Mouse (Mus musculus): ENCODE measurements around the gene Wnk3.
"Not testable (repeated sequence)": the region's sequence is repeated elsewhere in the genome, so short reads cannot be mapped to it uniquely, and the experiment has no call there.

Gene Wnk3

DNA sequence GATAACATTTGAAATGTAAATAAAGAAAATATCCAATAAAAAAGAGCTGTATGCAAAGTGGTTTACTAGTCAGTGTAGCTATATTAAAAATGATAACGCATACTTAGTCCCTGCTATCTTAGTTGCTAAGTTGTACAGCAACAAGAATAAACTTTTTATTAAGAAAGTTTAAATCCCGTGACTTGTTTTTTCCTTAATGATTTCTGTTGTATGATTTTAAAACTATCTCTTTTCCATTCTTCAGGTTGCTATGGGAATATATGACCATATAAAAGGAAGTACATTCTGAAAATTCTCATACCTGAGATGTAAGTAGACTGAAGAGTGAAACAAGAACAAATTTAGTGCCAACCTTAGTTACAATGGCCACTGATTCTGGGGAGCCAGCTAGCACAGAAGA, at the start of gene Wnk3:
Wnk3 (plus strand) TSS at position 301 of the 400 bp plus-strand sequence.
- DNase-seq (ENCODE audit: low spot score): no peak

DNA sequence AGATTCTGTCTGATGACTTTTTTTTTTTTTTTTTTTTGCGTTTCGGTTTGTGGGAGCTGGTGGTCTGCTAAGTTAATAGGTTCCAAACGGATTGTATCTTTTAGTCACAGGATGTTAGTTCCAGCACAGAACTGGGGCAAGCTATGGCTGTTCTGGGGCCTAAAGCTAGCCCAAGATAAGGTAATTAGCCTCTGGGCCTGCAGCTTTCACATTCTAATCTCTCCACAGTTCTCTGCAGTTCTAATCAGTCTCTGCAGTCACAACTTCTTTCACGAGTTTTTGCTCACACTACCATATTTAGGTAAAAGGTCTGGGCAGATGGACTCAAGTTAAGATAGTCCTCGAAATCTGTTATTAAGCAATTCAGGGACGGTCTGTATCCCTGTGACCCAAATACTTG, 39.5 kb upstream of the Wnk3 start:
- DNase-seq (ENCODE audit: low spot score): no peak

DNA sequence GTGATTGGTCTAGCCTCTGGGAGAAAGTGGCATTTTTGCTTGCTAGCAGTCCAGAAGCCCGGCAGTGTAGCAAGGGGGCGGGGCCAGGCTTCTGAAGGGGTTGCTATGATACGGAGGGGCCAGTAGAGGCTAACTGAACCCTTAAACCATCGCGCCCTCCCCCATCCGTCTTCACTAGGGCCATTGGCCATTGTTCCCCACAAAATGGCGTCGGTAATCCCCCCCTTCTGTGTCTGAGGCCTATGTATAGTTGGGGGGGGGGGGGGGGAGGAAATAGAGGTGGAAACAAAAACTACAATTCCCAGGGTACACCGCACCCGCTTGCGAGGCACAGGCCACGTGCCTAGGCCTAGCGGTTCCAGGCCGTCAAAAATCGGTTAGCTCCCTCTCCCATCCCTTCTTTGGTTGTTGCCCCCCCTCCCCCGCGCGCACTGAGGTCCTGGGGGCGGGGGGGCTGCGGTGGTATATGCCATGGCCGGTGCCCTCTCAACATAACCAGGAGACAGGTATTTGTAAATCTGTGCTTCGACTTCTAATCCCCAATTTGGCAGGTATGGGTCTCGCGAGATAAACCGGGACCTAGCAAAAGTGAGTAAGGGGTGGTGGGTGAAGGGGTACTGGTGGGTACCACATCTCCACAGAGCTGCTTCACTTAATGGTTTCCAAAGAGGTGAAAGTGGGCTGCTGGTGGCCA, 29.3 kb upstream of the Wnk3 start:
- peak; percentile 64 for DNase-seq (ENCODE audit: low spot score)

DNA sequence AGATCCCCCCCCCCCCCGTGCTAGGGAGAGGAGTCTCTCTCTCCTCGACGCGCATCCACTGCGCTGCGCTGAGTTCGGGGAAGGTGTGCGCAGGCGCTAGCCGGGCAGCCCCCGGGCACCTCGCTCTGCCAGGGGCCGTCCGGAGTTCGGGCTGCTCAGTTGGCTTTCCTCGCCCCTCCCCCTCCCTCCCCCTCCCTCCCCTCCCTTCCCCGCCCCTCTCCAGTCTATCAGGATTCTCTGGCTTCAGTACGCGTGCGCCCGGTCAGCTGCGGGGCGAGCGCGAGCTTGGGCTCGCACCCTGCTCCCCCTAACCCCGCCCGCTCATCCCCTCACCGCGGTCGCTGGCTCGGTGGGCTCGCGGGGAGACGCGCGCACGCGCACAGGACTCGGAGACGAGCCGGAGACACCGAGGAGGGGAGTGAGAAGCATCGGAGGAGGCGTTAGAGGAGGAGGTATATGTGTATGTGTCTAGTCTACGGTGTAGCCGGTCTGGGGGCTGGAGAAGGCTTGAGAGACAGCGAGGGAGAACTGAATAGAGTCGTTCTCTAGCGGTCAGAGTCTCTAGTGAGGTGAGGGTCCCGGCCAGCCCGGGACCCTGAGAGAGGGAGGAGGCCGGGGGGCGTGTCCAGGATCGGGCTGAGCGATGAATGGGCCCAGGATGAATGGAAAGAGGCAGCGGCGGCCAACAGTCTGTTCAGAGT, 28.5 kb upstream of the Wnk3 start:
- peak; percentile 83 for DNase-seq (ENCODE audit: low spot score)

DNA sequence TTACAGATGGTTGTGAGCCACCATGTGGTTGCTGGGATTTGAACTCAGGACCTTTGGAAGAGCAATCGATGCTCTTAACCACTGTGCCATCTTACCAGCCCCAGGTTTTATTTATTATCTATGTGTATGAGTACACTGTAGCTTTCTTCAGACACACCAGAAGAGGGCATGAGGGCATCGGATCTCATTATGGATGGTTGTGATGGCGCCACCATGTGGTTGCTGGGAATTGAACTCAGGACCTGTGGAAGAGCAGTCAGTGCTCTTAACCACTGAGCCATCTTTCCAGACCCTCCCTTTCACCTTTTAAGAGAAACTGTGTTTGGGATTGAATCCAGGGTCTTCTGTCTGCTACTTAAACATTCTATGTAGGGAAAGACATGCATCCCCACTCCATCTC, 24.7 kb upstream of the Wnk3 start:
- not testable (repeated sequence) for DNase-seq (ENCODE audit: low spot score)

DNA sequence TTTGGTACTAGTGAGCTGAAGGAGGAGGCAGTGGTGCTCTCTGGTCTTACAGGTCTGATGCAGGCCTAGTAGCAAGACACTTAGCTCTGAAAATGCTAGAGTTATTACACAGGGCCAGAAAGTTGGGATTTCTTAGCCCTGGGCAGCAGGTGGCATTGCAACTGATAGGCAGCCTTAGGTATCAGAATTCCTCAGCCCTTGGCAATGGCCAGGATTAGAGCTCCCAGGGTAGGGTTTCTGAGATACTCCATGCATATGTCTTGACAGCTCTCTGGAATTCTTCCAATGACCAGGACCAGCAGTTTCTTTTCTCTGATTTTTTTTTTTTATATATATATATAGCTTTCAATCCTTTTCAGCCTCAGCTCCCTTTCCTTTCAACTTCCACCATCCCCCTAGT, 100.5 kb downstream of the Wnk3 start:
- no peak for DNase-seq (ENCODE audit: low spot score)

DNA sequence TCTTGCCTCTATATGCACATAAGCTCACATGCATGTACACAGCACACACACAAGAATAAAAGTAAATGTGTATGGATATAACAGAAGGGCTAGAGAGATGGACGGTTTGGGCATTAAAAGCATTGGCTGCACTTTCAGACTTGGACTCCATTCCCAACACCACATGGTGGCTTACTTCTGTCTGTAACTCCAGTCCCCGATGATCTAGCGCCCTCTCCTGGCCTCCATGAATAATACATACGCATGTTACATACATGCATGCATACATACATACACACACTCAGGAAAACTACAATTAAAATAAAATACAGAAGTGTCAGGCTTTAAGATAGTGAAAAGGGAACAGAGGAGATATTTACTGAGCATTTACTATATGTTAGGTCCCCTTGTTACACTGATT, 115.9 kb downstream of the Wnk3 start:
- no peak for DNase-seq (ENCODE audit: low spot score)

DNA sequence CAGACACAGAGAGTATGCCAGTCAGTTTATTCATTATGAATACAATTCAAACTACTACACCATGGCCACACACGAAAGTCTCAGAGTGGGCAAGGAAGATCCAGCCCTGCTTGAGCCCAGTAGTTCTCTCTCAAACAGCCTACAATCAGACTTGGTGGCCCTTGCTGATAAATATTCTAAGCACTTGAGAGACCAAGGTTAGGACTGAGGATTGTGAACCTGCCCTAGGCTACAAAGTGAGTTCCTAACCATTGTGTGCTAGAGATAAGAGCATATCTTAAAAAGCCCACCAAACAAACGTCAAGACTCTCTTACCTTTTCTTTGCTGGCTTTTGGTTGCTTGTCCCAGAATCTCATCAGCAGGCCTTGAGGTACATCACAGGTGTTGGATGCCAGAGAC, 135.7 kb downstream of the Wnk3 start:
- no peak for DNase-seq (ENCODE audit: low spot score)

DNA sequence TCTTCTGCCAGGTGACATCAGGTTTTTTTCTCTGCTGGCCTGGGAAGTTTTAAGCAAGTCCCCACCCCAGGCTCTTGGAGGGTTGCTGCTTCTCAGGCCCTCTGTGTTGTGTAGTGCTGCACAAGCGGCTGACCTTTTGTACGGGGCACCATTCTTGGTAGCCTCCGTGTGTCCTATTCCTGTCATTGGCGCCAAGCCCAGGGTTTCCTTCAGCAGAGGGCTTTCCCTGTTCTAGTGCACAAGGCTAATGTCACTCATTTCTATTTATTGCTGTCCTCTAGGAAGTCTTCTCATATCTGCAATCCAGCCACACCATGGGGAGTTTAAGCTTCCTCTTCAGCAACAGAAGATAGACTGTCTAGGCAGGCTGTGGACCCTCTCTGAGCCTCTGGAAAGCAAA, 139.9 kb downstream of the Wnk3 start:
- DNase-seq (ENCODE audit: low spot score): peak; percentile 6

DNA sequence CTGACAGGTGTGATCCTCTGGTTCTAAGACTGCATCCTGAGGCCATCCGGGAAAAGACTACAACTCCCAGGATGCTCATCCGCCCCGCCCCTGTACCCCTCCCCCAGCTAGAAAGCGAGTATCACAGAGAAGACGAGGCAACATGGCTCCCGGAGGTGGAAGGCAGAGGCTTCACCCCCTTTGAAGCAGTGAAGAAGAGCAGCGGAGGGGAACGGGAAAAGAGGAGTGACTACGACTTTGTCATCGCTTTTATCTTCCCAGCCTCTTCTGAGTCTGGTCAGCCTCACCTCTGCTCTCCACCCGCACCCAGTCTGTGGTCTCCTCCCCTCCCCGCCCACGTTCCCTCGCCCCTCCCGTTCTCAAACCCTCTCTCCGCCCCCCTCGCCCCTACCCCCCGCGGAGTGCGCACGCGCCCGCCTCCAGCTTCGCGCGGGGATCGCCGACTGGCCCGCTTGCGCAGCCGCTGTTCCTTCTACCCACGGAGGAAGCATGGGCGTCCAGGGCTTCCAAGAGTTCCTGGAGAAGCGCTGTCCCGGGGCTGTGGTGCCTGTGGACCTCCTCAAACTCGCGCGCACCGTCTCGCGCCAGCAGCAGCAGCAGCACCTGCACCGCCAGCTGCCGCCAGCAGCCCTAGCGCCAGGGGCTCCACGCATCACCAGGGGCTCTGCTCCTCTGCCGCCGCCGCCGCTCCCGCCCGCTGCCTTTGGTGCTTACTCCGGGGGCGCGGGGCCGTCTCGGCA, 146.1 kb downstream of the Wnk3 start, which contains the start of gene Fam120c:
Fam120c (plus strand) TSS at position 415 of the 740 bp plus-strand sequence.
- peak; percentile 88 for DNase-seq (ENCODE audit: low spot score)

DNA sequence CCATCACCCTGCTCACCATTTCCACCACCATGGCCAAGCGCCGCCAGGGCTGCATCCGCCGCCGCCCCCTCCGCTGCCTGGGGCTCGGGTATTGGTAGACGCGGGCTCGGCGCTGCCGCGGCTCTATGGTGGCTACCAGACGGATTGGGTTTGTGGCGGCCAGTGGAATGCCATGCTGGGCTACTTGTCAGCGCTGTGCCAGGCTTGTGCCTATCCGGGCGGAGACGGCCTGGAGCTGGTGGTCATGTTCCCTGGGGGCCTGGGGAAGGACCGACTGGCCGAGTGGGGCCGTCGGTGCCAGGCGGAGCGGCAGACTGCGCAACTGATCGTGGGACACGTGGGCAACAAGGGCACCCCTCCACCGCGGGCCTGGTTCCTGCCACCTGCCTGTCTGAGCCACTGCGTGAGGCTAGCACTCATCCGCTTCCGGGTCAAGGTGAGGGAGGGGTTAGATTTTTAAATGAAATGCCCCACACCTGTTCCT, 146.7 kb downstream of the Wnk3 start:
- peak; percentile 50 for DNase-seq (ENCODE audit: low spot score)

DNA sequence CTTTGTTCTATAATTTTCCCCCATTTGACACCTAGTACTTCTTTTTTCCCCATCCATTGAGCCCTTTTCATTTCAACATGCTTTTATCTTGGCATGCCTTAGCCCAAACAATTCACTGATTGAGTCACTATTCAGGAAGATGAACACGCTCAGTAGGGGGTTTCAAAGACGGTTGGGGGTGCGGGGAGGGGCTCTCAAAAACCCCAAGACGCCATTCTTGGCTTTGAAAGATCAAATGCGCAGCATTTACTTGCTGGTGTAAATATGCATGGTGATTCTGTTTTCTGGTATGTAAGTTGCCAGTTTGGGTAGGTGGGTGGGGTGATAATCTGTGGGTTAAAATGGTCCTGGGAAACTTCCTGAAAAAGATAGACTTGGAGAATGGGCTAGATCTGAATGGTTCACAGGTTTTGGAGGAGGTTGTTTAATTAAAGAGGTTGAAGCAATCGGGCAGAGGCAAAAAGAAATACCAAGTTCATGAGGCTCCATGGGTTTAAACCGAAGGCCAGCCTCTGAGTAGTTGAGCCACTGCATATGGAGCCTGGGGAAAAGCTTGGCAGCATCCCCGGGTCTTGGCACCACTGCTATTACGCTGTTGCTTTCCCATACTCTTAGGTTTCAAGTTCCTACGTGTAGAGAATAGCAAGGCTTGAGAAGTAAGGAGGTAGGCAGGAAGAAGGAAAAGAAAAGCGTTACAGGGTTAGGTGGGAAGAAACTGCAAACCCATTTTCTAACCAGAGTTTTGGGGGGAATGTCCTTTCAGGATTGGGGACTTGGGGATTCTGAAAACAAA, 147.7 kb downstream of the Wnk3 start:
- no peak for DNase-seq (ENCODE audit: low spot score)

DNA sequence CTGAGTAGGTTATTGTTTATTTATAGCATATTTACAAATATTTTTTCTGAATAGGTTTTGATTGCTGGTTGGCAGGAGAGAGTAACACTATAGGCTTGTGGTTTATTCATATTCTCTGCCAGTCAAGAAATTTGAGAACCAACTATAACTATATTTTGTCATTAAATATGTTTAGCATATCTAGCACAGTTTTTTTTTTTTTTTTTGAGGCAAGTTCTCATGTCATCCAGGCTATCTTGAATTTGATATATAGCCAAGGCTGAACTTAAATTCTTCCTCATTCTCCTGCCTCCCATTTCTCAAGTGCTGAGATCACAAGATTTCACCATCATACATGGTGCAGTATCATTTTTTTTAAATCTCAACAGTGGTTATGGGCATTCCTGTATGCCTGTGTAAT, 149.4 kb downstream of the Wnk3 start:
- no peak for DNase-seq (ENCODE audit: low spot score)

DNA sequence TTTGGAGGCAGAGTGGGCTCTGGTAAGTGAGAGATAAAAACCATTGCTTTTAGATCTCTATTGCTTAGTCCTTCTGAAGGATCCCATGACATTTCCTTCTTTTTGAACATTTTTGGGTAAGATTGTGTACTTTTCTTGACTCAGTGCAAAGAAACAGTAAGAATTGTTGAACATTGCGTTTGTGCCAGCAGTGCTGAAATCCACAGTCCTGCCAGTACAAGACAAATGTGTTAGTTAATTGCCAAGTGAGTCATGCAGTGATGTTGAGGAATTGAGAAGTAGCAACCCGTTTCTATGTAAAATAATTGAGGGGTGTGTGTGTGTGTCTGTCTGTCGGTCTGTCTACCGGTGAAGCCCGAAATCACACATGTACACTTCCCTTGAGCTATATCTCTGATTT, 151.4 kb downstream of the Wnk3 start:
- DNase-seq (ENCODE audit: low spot score): no peak

Data from testis, postnatal 14 days (tissue).